Mouse (Mus musculus) intestine, postnatal 0 days (tissue): ENCODE measurements around the gene Ino80e. TPM values are rescaled to one million over a fixed set of nuclear protein-coding genes. Genes with fewer than 3 reads are reported as not detected.
A peak's percentile ranks its signal among the peaks of the same experiment; 100 is the strongest.

ENCODE experiments used
- ATAC-seq: fragments of 200-750 bp; cut with Nextera tagmentation; 2 replicates; pipeline ENCODE4 v1.8.0; 2017; ENCODE audit warnings: mild to moderate bottlenecking, moderate TSS enrichment, moderate library complexity
- H3K27ac ChIP-seq: fragments of 300-500 bp; sonication (generic); 2 replicates; pipeline ENCODE4 v1.5.1; 2014; ENCODE audit warnings: mild to moderate bottlenecking, low read depth, low read length, moderate library complexity
- H3K27me3 ChIP-seq: fragments of 300-500 bp; sonication (generic); replicated peaks from 2 replicates; pipeline ENCODE4 v1.6.1; 2014; ENCODE audit warnings: low read length, mixed read lengths; ENCODE audit not compliant: control insufficient read depth, insufficient read depth
- H3K36me3 ChIP-seq: fragments of 300-500 bp; sonication (generic); 2 replicates; pipeline ENCODE4 v1.6.1; 2014; ENCODE audit warnings: mild to moderate bottlenecking, moderate library complexity; ENCODE audit not compliant: control insufficient read depth, insufficient read depth
- H3K4me1 ChIP-seq: fragments of 300-500 bp; sonication (generic); replicated peaks from 2 replicates; pipeline ENCODE4 v1.6.1; 2014; ENCODE audit warnings: antibody characterized with exemption, low read length, mixed read lengths; ENCODE audit not compliant: control insufficient read depth, insufficient read depth
- H3K4me2 ChIP-seq: fragments of 300-500 bp; sonication (generic); replicated peaks from 2 replicates; pipeline ENCODE4 v1.6.1; 2014; ENCODE audit warnings: low read depth, mild to moderate bottlenecking, moderate library complexity
- H3K4me3 ChIP-seq: fragments of 300-500 bp; sonication (generic); 2 replicates; pipeline ENCODE4 v1.5.1; 2014; ENCODE audit warnings: low read depth, low read length
- H3K9ac ChIP-seq: fragments of 300-500 bp; sonication (generic); 2 replicates; pipeline ENCODE4 v1.6.1; 2014; ENCODE audit warnings: mild to moderate bottlenecking, low read depth, low read length
- H3K9me3 ChIP-seq: fragments of 300-500 bp; sonication (generic); 2 replicates; pipeline ENCODE4 v1.6.1; 2016; ENCODE audit warnings: mixed run types; ENCODE audit not compliant: control insufficient read depth
- CTCF ChIP-seq: sonication (generic); IDR thresholded peaks from 2 replicates; pipeline ENCODE4 v1.5.1; 2016; ENCODE audit warnings: low read depth, mild to moderate bottlenecking, control low read depth, antibody characterized with exemption, moderate library complexity
- WGBS: fragments of 180-500 bp; shearing (Covaris S2); extraction: QIAGEN DNeasy Blood & Tissue Kit; methylation state at CpG from one replicate; pipeline ENCODE4 v1.1.7; 2014; 5-methylcytosine and 5-hydroxymethylcytosine counted together
- polyA plus RNA-seq: library from polyadenylated mRNA; unstranded; fragments of >200 nt; fragmentation: Nextera tagmentation; extraction: Ambion mirVana; gene quantifications from 2 replicates; pipeline ENCODE4 v1.2.1, GENCODE M21; 2015

Gene Ino80e
- polyA plus RNA-seq, 1 experiment from 2014 or later = 37.4 TPM

GRCm38 (mm10) chr7:126848794-126849193 lies 13.4 kb downstream of the Ino80e start:
- H3K36me3 ChIP-seq = peaks cover 21% of the 10 kb centered on the region; the same call in 1 of the 2 replicates
- no peak for TF ChIP-seq CTCF
- no peak overlapping the region for H3K4me2 ChIP-seq
- no peak overlapping the region for H3K9ac ChIP-seq
- no peaks in the 10 kb centered on the region; the same call in 1 of the 2 replicates for H3K4me1 ChIP-seq
- 30% methylated on average over 10 of the region's 10 CpGs for WGBS
- 0 out of 2 replicates have a peak, but pooled peaks have one; percentile 6 for ATAC-seq
- peaks cover 19% of the 10 kb centered on the region for H3K27me3 ChIP-seq
- H3K9me3 ChIP-seq = no peaks in the 10 kb centered on the region
- no peak overlapping the region for H3K27ac ChIP-seq
- H3K4me3 ChIP-seq = no peak overlapping the region

- Histone ChIP-seq H3K4me3 (peak overlapping the region; percentile 46), H3K4me2 (peak overlapping the region; percentile 86), H3K9me3 (no peaks in the 10 kb centered on the region), H3K4me1 (no peaks in the 10 kb centered on the region; the same call in 1 of the 2 replicates), H3K36me3 (peaks cover 10% of the 10 kb centered on the region; the same call in 1 of the 2 replicates), H3K27ac (no peak overlapping the region), H3K27me3 (peaks cover 19% of the 10 kb centered on the region), H3K9ac (0 out of 2 replicates have a peak overlapping the region, but pooled peaks have one; percentile 12)
- WGBS = 1% methylated on average over 51 of the region's 74 CpGs
- no peak for TF ChIP-seq CTCF
- 0 out of 2 replicates have a peak, but pooled peaks have one; percentile 11 for ATAC-seq
Measured at GRCm38 (mm10) chr7:126847421-126848398, 14.5 kb downstream of the Ino80e start.

GRCm38 (mm10) chr7:126847116-126847420 lies 15.1 kb downstream of the Ino80e start, which contains the start of gene Doc2a:
TSS of gene Doc2a (plus strand) at chr7:126847416.
- H3K27me3 ChIP-seq = peaks cover 19% of the 10 kb centered on the region
- peak within 1 kb of the TSS; percentile 46 for H3K4me3 ChIP-seq
- peaks cover 4% of the 10 kb centered on the region; the same call in 1 of the 2 replicates for H3K36me3 ChIP-seq
- no peaks in the 10 kb centered on the region; the same call in 1 of the 2 replicates for H3K4me1 ChIP-seq
- no peaks in the 10 kb centered on the region for H3K9me3 ChIP-seq
- WGBS = 39% methylated on average over 4 of the region's 4 CpGs
- H3K9ac ChIP-seq = 0 out of 2 replicates have a peak within 1 kb of the TSS, but pooled peaks have one; percentile 12
- ATAC-seq = no peak
- no peak within 1 kb of the TSS for H3K27ac ChIP-seq
- peak within 1 kb of the TSS; percentile 86 for H3K4me2 ChIP-seq
- TF ChIP-seq CTCF = no peak

- Histone ChIP-seq H3K36me3 (no peaks in the 10 kb centered on the region), H3K4me2 (no peak overlapping the region), H3K4me1 (no peaks in the 10 kb centered on the region; the same call in 1 of the 2 replicates), H3K4me3 (no peak overlapping the region), H3K9me3 (no peaks in the 10 kb centered on the region), H3K9ac (no peak overlapping the region), H3K27ac (no peak overlapping the region), H3K27me3 (peaks cover 19% of the 10 kb centered on the region)
- no peak for ATAC-seq
- TF ChIP-seq CTCF = no peak
- WGBS = 100% methylated on average over 2 of the region's 2 CpGs
Measured at GRCm38 (mm10) chr7:126845516-126845915, 16.7 kb downstream of the Ino80e start.

- Histone ChIP-seq H3K4me1 (no peaks in the 10 kb centered on the region; the same call in 1 of the 2 replicates), H3K27me3 (peaks cover 10% of the 10 kb centered on the region), H3K4me2 (no peak overlapping the region), H3K9me3 (no peaks in the 10 kb centered on the region), H3K4me3 (no peak overlapping the region), H3K9ac (no peak overlapping the region), H3K36me3 (no peaks in the 10 kb centered on the region), H3K27ac (no peak overlapping the region)
- no peak for ATAC-seq
- TF ChIP-seq CTCF = no peak
- 74% methylated on average over 9 of the region's 9 CpGs for WGBS
Measured at GRCm38 (mm10) chr7:126843276-126843675, 18.9 kb downstream of the Ino80e start.

GRCm38 (mm10) chr7:126833294-126833693 lies 28.9 kb downstream of the Ino80e start:
- Histone ChIP-seq H3K27me3 (0 out of 2 replicates have a peak, but pooled peaks cover 6% of the 10 kb centered on the region), H3K27ac (no peak overlapping the region), H3K36me3 (no peaks in the 10 kb centered on the region), H3K4me3 (no peak overlapping the region), H3K4me2 (no peak overlapping the region), H3K9me3 (no peaks in the 10 kb centered on the region), H3K9ac (no peak overlapping the region), H3K4me1 (no peaks in the 10 kb centered on the region)
- TF ChIP-seq CTCF = no peak
- no peak for ATAC-seq
- 100% methylated on average over 1 of the region's 1 CpGs for WGBS
